Mouse (Mus musculus) spleen, postnatal 14 days (tissue): ENCODE results near the gene Josd1.
A peak's percentile ranks its signal among the peaks of the same experiment; 100 is the strongest.

Source experiments
- DNase-seq, 2 experiments: peaks; one replicate each; pipeline ENCODE4 v3.0.0; 2021 to 2022; ENCODE audit warnings: low spot score in 2 of 2

The Josd1 gene

DNA sequence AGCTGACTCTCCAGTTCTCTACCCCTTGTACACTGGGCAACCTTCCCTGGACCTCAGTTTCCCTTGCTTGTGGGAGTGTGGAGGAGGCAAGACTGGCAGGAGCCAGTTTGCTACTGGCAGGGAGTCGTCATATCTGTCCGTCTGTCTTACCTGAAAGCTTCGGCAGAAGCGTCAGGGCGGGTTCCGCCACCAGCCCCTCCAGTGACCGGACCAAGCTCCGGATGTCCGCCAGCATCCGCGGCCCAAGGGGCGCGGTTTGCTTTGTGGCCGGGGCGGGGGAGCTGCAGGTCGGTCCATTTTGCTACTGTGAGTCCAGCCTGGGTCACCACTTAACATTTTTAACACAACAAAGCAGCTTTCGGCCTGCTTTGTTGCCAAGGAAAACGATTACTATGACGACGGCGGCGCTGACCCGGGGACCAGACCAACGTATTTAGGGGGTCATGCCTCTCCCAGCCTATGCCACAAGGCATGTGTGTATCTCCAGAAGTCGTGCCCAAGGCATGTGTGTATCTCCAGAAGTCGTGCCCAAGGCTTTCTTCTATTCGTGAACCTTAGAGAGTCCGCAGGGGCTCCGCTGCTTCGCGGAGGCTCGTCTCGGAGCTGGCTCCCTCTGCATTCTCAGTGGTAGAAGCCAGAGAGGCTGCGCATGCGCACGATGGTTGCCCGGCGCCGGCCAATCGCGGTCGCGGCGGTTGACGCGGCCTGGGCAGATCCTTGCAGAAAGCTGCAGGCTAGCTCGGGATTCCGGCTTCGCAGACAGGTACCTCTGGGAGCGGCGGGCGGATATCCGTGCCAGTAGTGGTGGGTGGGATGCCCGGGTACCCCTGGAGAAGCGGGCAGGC is 29.0 kb downstream of the Josd1 start, which contains the start of the genes Fam227a and Cby1:
Gene Fam227a (minus strand): TSS at position 426 of the 845 bp plus-strand sequence.
Gene Cby1 (plus strand): TSS at position 669 of the 845 bp plus-strand sequence.
- DNase-seq = peak; percentile 93

DNA sequence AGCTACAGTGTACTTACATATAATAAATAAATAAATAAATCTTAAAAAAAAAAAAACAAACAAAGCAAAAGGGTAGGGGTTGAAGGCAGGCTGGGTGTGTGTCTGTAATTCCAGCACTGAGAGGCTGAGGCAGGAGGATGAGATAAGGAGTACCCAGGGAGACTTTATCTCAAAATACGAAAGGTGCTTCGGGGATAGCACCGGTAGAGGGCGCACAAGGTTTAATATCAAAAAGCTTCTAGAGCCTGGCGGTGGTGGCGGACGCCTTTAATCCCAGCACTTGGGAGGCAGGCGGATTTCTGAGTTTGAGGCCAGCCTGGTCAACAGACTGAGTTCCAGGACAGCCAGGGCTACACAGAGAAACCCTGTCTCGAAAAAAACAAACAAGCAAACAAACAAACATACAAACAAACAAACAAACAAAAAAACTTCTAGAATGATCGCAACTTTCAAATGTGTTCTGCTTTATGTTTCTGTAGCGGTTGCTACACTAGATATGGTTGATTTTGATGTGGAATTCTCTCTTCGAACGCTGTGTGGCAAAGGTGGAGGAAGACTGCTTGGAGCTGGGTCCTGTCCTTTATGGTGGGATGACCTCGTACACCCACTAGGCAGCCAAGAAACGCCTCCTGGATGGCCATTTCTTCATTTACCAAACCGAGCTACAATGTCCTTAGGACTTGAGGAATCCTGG is 29.7 kb downstream of the Josd1 start:
- DNase-seq = peak; percentile 79 to 84

DNA sequence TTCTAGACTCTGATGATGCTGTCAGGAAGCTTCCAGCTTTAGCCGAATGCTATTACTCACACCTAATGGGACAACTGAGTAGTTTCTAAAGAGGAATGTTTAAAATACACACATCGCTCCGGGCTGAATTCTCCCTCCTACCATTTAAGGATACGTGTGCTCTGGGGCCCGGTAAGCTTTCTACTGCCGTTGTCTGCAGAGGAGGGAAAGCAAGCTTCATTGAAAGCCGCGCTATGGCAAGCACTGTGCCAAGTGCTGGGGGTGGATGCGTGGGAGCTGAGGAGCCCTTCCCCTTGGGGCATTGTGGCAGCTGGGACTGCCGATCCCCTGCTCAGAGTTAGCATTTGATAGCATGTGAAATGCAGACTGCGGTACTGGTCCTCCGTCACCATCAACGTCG is 31.3 kb downstream of the Josd1 start:
- no peak for DNase-seq

DNA sequence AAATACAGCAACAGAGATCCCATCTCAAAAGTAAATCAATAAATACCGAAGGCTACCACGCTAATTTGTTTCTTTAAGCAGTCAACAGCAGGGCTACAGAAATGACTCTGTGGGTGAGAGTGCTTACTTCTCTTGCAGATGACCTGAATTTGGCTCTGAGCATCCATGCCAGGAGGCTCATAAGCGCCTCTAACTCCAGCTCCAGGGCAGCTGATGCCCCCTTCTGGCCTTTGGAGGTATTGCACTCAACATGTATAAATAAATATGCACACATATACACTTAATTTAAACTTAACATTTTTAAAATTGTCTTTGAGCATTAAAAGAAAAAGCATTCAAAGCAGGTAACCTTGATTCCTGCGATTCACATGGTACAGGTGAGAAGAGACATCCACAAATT is 36.2 kb downstream of the Josd1 start:
- peak in 1 of 2 experiments; percentile 10 for DNase-seq

DNA sequence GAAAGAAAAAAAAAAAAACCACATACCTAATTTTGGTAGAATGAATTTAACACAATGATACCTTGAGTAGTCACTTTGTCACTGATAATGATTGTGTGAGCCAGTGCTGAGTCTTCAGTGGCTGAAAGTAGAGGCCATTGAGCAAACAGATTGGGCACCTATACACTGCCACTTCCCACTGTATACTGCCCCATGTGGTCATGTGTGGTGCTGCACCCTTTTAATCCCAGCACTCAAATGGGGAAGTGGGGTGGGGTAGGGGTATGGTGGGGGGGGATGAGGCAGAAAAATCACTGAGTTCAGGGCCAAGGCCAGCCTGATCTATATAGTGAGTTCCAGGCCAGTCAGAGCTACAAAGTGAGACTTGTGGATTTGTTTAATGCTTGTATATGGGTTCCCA is 37.1 kb downstream of the Josd1 start:
- peak in 1 of 2 experiments; percentile 64 for DNase-seq

DNA sequence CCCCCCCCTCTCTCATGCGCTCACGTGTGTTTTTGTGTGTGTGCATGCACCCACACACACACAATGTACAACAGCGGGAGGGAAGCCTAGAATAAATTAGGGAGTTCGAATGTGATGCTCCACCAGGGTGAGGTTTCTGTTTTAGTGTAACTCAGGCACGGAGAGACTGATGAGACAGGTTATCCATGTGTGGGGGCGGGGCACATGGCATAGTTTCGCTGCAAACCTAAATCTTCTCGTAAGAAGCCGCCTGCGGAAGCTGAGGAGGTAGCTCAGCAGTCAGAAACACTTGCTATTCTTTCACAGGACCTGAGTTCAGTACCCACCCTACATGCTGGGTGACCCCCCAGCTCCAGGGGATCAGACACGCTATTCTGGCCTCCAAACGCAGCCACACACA is 39.6 kb downstream of the Josd1 start:
- DNase-seq = no peak

DNA sequence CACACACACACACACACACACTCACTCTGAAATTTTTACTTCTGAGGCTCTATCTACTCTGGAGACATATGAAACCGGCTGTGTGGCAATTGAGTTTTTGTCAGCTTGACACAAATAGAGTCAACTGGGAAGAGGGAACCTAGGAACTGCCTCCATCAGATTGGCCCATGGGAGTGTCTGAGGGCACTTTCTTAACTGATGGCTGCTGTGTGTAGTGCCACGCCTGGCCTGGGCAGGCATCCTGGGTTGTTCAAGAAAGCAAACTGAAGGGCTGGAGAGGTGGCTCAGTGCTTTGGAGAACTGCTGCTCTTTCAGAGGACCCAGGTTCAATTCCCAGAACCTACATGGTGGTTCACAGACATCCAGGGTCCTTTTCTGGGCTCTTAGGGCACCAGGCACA is 42.2 kb downstream of the Josd1 start:
- DNase-seq = no peak

DNA sequence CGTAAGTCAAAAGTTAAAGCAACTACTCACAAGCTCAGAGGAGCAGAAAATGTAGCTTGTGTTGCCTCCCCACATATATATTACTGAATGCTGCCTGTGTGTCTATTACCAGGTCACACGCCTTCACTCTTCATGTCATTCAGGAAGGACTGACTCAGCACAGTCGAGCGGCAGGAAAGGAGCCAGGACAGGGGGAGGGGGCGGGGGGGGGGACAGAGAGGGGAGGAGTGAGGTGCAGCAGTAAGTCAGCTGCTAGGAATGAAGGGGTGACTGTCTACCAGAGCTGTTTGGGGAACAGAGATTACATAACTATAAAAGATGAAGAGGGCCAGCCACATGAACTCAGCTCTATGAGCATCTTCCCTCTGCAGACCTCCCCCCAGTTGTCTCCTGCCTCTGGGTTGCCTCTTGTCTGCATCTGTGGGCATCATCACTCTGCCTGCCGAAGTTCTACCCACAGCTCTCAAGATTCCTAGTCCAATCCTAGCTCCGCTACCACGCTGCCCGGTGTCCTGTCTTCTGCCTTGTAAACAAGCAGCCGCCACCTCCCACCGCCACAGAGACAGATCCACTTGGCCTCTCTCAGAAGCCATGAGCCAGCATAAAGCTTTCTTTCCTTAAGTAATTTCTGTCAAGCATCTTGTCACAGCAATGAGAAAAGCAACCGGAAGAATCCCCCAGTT is 46.4 kb downstream of the Josd1 start:
- DNase-seq = no peak

DNA sequence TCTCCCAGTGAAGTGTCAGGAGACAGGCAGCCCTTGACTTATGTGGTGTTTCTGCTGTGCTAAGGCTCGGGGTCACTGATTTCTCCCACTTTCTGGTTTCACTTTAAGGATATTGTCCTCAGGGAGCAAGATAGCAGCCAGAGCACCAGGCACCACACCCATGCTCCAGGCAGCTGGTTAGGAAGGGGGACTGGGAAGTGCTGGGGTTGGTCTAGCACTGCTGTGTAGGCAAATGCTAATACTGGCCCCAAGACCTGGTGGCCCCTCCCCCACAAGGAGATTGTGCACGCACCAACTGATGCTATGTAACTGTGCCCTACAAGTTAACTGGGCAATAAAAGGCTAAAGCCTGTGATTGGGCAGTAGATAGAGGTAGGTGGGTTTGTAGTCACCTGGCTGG is 57.2 kb downstream of the Josd1 start:
- DNase-seq = no peak
